Mouse (Mus musculus) heart, postnatal 0 days (tissue): ENCODE measurements around the gene Smyd3.

Experiments
- CTCF ChIP-seq: IDR thresholded peaks from 2 replicates; pipeline ENCODE4 v1.5.1; 2016; ENCODE audit warnings: antibody characterized with exemption, control low read depth, low read depth
- EP300 ChIP-seq: IDR thresholded peaks from 2 replicates; pipeline ENCODE4 v1.6.1; 2016; ENCODE audit warnings: antibody characterized with exemption, low read depth

GRCm38 (mm10) chr1:179045856-179046714, 471.8 kb downstream of the Smyd3 start:
- TF ChIP-seq CTCF (no peak), EP300 (no peak)
